Mouse (Mus musculus) urinary bladder, postnatal 36 days (tissue): ENCODE measurements around the gene Pou6f1.
"Not testable (repeated sequence)": the region's sequence is repeated elsewhere in the genome, so short reads cannot be mapped to it uniquely, and the experiment has no call there.

Experiments used
- DNase-seq, 2 experiments: peaks; one replicate each; pipeline ENCODE4 v3.0.0; 2022; ENCODE audit warnings: low spot score in 2 of 2, mixed read lengths in 1 of 2

Gene Pou6f1

GRCm38 (mm10) chr15:100619200-100619599, 19.4 kb upstream of the Pou6f1 start:
- no peak for DNase-seq

- DNase-seq, result no peak
Observed at GRCm38 (mm10) chr15:100616221-100616620, 16.4 kb upstream of the Pou6f1 start.

GRCm38 (mm10) chr15:100615825-100616220, 16.0 kb upstream of the Pou6f1 start:
- DNase-seq, result peak; percentile 80 to 88

- DNase-seq, result peak; percentile 96 to 98
Observed at GRCm38 (mm10) chr15:100614996-100615824, 15.4 kb upstream of the Pou6f1 start, which contains the start of gene Dazap2. TSS of gene Dazap2 (plus strand) at chr15:100615349.

- DNase-seq, result peak; percentile 31 to 41
Observed at GRCm38 (mm10) chr15:100614218-100614995, 14.6 kb upstream of the Pou6f1 start.

- peak; percentile 57 to 75 for DNase-seq
Observed at GRCm38 (mm10) chr15:100613584-100613983, 13.8 kb upstream of the Pou6f1 start.

- DNase-seq, result no peak
Observed at GRCm38 (mm10) chr15:100612432-100612831, 12.6 kb upstream of the Pou6f1 start.

- no peak for DNase-seq
Observed at GRCm38 (mm10) chr15:100611951-100612350, 12.2 kb upstream of the Pou6f1 start.

GRCm38 (mm10) chr15:100606677-100607076, 6.9 kb upstream of the Pou6f1 start:
- not testable (repeated sequence) for DNase-seq

- DNase-seq, result no peak
Observed at GRCm38 (mm10) chr15:100601669-100602068, 1.9 kb upstream of the Pou6f1 start.

GRCm38 (mm10) chr15:100600696-100601272, 1.0 kb upstream of the Pou6f1 start:
- DNase-seq, result no peak

GRCm38 (mm10) chr15:100600047-100600695, 387 bp upstream of the Pou6f1 start:
- DNase-seq, result peak; percentile 30 to 65

GRCm38 (mm10) chr15:100598883-100599275, 905 bp downstream of the Pou6f1 start:
- peak; percentile 31 to 42 for DNase-seq

GRCm38 (mm10) chr15:100598287-100598882, 1.4 kb downstream of the Pou6f1 start:
- no peak for DNase-seq

- DNase-seq, result no peak
Observed at GRCm38 (mm10) chr15:100592817-100593216, 7.0 kb downstream of the Pou6f1 start.

- no peak for DNase-seq
Observed at GRCm38 (mm10) chr15:100590436-100590835, 9.3 kb downstream of the Pou6f1 start.

- no peak for DNase-seq
Observed at GRCm38 (mm10) chr15:100588297-100588696, 11.5 kb downstream of the Pou6f1 start.

- DNase-seq, result no peak
Observed at GRCm38 (mm10) chr15:100587166-100587565, 12.6 kb downstream of the Pou6f1 start.

- DNase-seq, result no peak
Observed at GRCm38 (mm10) chr15:100585931-100586330, 13.9 kb downstream of the Pou6f1 start.

- no peak for DNase-seq
Observed at GRCm38 (mm10) chr15:100580108-100580507, 19.7 kb downstream of the Pou6f1 start.

- no peak for DNase-seq
Observed at GRCm38 (mm10) chr15:100577972-100578371, 21.8 kb downstream of the Pou6f1 start.
